Mouse (Mus musculus) adrenal gland, postnatal 4 days (tissue): ENCODE results near the gene Lhx4. TPM values are rescaled to one million over a fixed set of nuclear protein-coding genes. Genes with fewer than 3 reads are reported as not detected.

Experiments used
- DNase-seq, 2 experiments: peaks; one replicate each; pipeline ENCODE4 v3.0.0; 2021 to 2022; ENCODE audit warnings: low spot score in 2 of 2, mixed read lengths in 2 of 2
- total RNA-seq, 2 experiments: library from RNA; stranded (reverse); gene quantifications; 2 replicates each; pipeline ENCODE4 v1.2.3; 2021

Lhx4 gene
- total RNA-seq, 2 experiments from 2014 or later = 0.06 TPM

GRCm38 (mm10) chr1:155742411-155743363 is 8.8 kb downstream of the Lhx4 start:
- DNase-seq = no peak

GRCm38 (mm10) chr1:155741988-155742387 is 9.5 kb downstream of the Lhx4 start:
- no peak for DNase-seq

- DNase-seq = no peak
Observed at GRCm38 (mm10) chr1:155741378-155741945, 10.0 kb downstream of the Lhx4 start.

GRCm38 (mm10) chr1:155740622-155741377 is 10.7 kb downstream of the Lhx4 start:
- DNase-seq = no peak

GRCm38 (mm10) chr1:155737809-155738383 is 13.6 kb downstream of the Lhx4 start:
- DNase-seq = no peak

- no peak for DNase-seq
Observed at GRCm38 (mm10) chr1:155737017-155737808, 14.3 kb downstream of the Lhx4 start.

GRCm38 (mm10) chr1:155736096-155736825 is 15.2 kb downstream of the Lhx4 start:
- DNase-seq = no peak

- DNase-seq = no peak
Observed at GRCm38 (mm10) chr1:155731156-155731555, 20.3 kb downstream of the Lhx4 start.

GRCm38 (mm10) chr1:155729113-155729795 is 22.2 kb downstream of the Lhx4 start:
- no peak for DNase-seq

- DNase-seq = no peak
Observed at GRCm38 (mm10) chr1:155727830-155728229, 23.7 kb downstream of the Lhx4 start.

GRCm38 (mm10) chr1:155725876-155726275 is 25.6 kb downstream of the Lhx4 start:
- DNase-seq = no peak

- no peak for DNase-seq
Observed at GRCm38 (mm10) chr1:155724301-155724700, 27.2 kb downstream of the Lhx4 start.

GRCm38 (mm10) chr1:155722185-155722584 is 29.3 kb downstream of the Lhx4 start:
- DNase-seq = peak in 1 of 2 experiments; percentile 42

GRCm38 (mm10) chr1:155721443-155721842 is 30.0 kb downstream of the Lhx4 start:
- no peak for DNase-seq

GRCm38 (mm10) chr1:155720006-155720405 is 31.5 kb downstream of the Lhx4 start:
- no peak for DNase-seq

GRCm38 (mm10) chr1:155718851-155719250 is 32.6 kb downstream of the Lhx4 start:
- DNase-seq = no peak

- no peak for DNase-seq
Observed at GRCm38 (mm10) chr1:155717301-155717700, 34.2 kb downstream of the Lhx4 start.

- DNase-seq = no peak
Observed at GRCm38 (mm10) chr1:155715366-155715765, 36.1 kb downstream of the Lhx4 start.

GRCm38 (mm10) chr1:155713306-155713705 is 38.2 kb downstream of the Lhx4 start:
- no peak for DNase-seq
